Mouse (Mus musculus) limb, embryonic 14.5 days (tissue): ENCODE measurements around the gene Krtap31-2. TPM values are rescaled to one million over a fixed set of nuclear protein-coding genes. Genes with fewer than 3 reads are reported as not detected.

ENCODE experiments used
- ATAC-seq: fragments of 200-750 bp; cut with Nextera tagmentation; 2 replicates; pipeline ENCODE4 v1.8.0; 2017; ENCODE audit warnings: low read depth, moderate number of reproducible peaks, moderate TSS enrichment; ENCODE audit not compliant: low FRiP score
- DNase-seq: peaks from one replicate; pipeline ENCODE4 v3.0.0-alpha.2; 2015; ENCODE audit warnings: low spot score
- H3K27ac ChIP-seq: fragments of 300-500 bp; sonication (generic); replicated peaks from 2 replicates; pipeline ENCODE4 v1.5.1; 2014; ENCODE audit warnings: low read depth, mild to moderate bottlenecking, low read length, moderate library complexity, mixed read lengths
- H3K27me3 ChIP-seq: fragments of 300-500 bp; sonication (generic); 2 replicates; pipeline ENCODE4 v1.6.1; 2014; ENCODE audit warnings: low read length, mixed read lengths; ENCODE audit not compliant: control insufficient read depth, insufficient read depth
- H3K36me3 ChIP-seq: fragments of 300-500 bp; sonication (generic); 2 replicates; pipeline ENCODE4 v1.6.1; 2014; ENCODE audit warnings: mild to moderate bottlenecking, low read length, moderate library complexity, mixed read lengths; ENCODE audit not compliant: control insufficient read depth, insufficient read depth
- H3K4me1 ChIP-seq: fragments of 300-500 bp; sonication (generic); 2 replicates; pipeline ENCODE4 v1.6.1; 2014; ENCODE audit warnings: antibody characterized with exemption, low read length, mixed read lengths; ENCODE audit not compliant: control insufficient read depth, insufficient read depth
- H3K4me2 ChIP-seq: fragments of 300-500 bp; sonication (generic); replicated peaks from 2 replicates; pipeline ENCODE4 v1.6.1; 2014; ENCODE audit warnings: low read depth, mild to moderate bottlenecking, low read length, moderate library complexity; ENCODE audit not compliant: severe bottlenecking
- H3K4me3 ChIP-seq: fragments of 300-500 bp; sonication (generic); replicated peaks from 2 replicates; pipeline ENCODE4 v1.5.1; 2014; ENCODE audit warnings: low read length
- H3K9ac ChIP-seq: fragments of 300-500 bp; sonication (generic); 2 replicates; pipeline ENCODE4 v1.6.1; 2014; ENCODE audit warnings: mild to moderate bottlenecking, low read depth, low read length, moderate library complexity; ENCODE audit not compliant: severe bottlenecking
- H3K9me3 ChIP-seq: fragments of 300-500 bp; sonication (generic); 2 replicates; pipeline ENCODE4 v1.6.1; 2016; ENCODE audit warnings: low read length; ENCODE audit not compliant: control insufficient read depth
- POLR2A ChIP-seq: fragments of 200-500 bp; IDR thresholded peaks from 2 replicates; pipeline ENCODE4 v1.8.0; 2012; ENCODE audit warnings: inconsistent platforms, mild to moderate bottlenecking, moderate library complexity, borderline replicate concordance; ENCODE audit not compliant: insufficient read depth, insufficient read length; ENCODE audit errors: extremely low read depth
- WGBS: fragments of 180-500 bp; shearing (Covaris S2); extraction: QIAGEN DNeasy Blood & Tissue Kit; methylation state at CpG from one replicate; pipeline ENCODE4 v1.1.7; 2014; 5-methylcytosine and 5-hydroxymethylcytosine counted together
- polyA plus RNA-seq, 2 experiments: library from polyadenylated mRNA; depleted of rRNA in 1 of 2; stranded (reverse) in 1 of 2; unstranded in 1 of 2; fragments of >200 nt; fragmentation: Nextera tagmentation in 1 of 2; extraction: Ambion mirVana in 1 of 2; gene quantifications; 2 replicates each; pipeline versions ENCODE4 v1.2.1 to v1.2.3; 2012 to 2014

Gene Krtap31-2
- polyA plus RNA-seq, 2 experiments: not detected

DNA sequence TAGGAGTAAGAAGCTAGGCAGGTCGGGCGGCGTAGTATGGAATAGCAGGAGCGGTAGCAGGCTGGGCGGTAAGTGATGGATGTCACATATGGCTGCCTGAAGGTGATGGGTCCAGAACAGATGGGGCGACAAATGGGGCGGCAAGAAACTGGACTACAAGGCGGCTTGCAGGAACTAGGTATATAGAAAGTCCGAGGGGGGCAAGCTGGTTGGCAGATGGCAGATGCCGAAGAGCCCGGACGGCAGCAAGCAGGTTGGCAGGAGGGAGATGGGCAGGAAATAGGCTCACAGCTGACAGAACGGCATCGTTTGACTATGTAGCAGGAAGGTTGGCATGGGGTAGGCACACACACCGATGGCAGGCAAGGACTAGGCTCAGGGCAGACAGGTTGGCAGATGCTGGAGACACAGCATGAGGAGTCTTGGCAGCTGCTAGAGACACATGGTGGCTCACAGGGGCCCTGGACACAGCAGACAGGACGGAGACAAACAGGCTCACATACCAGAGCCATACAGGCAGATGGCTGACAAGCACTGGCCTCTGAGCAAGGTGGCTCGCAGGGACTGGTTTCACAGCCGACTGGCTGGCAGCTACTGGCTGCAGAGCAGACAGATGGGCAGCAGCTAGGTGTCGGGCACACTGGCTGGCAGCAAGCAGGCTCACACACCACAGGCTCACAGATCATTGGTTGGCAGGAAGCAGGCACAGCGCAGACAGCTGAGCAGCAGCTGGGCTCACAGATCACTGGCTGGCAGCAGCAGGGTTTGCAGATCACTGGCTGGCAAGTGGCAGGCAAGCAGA is 49.4 kb downstream of the Krtap31-2 start:
- Histone ChIP-seq H3K4me3 (no peak overlapping the region), H3K27ac (no peak overlapping the region), H3K4me2 (no peak overlapping the region), H3K36me3 (no peaks in the 10 kb centered on the region), H3K4me1 (no peaks in the 10 kb centered on the region), H3K9me3 (no peaks in the 10 kb centered on the region), H3K27me3 (no peaks in the 10 kb centered on the region), H3K9ac (no peak overlapping the region)
- ATAC-seq: no peak
- TF ChIP-seq POLR2A: no peak
- 80% methylated on average over 20 of the region's 20 CpGs for WGBS
- DNase-seq: no peak

DNA sequence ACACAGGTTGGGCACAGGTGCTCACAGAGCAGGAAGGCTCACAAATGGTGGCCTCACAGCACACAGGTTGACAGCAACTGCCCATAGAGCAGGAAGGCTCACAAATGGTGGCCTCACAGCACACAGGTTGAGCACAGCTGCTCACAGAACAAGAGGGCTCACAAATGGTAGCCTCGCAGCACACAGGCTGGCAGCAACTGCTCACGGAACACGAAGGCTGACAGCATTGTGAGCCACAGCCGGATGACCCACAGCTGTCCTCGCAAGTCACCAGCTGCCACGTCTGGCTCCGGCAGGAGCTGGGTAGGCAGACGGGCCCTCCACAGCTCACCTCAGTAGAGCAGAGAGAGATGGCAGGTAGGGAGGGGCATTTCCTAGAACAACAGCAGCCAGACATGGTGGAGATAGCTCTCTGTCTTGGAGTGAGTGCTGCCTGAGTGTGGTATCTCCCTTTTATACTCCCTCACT is 50.1 kb downstream of the Krtap31-2 start, which contains the start of gene Krtap16-1:
TSS of gene Krtap16-1 (minus strand) at position 418 of the 468 bp plus-strand sequence.
- H3K9me3 ChIP-seq: no peaks in the 10 kb centered on the region
- WGBS: 77% methylated on average over 8 of the region's 8 CpGs
- ATAC-seq (no peak), DNase-seq (no peak)
- H3K27me3 ChIP-seq: no peaks in the 10 kb centered on the region
- no peaks in the 10 kb centered on the region for H3K4me1 ChIP-seq
- no peaks in the 10 kb centered on the region for H3K36me3 ChIP-seq
- H3K4me3 ChIP-seq: no peak within 1 kb of the TSS
- no peak for TF ChIP-seq POLR2A
- H3K27ac ChIP-seq: no peak within 1 kb of the TSS
- H3K9ac ChIP-seq: no peak within 1 kb of the TSS
- H3K4me2 ChIP-seq: no peak within 1 kb of the TSS

Other genes with a start within 250 kb of the Krtap31-2 start
Only the 30 nearest of the 32 such genes appear.
- gene Gm14180, start 202.0 kb upstream of the Krtap31-2 start, polyA plus RNA-seq (2012; rRNA removed): not detected in 2 replicates
- gene Gm14180, start 202.0 kb upstream of the Krtap31-2 start, polyA plus RNA-seq (2014; fragmentation: Nextera tagmentation; extraction: Ambion mirVana): not detected in 2 replicates
- gene Gm11595, start 163.4 kb upstream of the Krtap31-2 start, polyA plus RNA-seq (2012; rRNA removed): not detected in 2 replicates
- not detected in 2 replicates for gene Gm11595, start 163.4 kb upstream of the Krtap31-2 start, polyA plus RNA-seq (2014; fragmentation: Nextera tagmentation; extraction: Ambion mirVana)
- gene Krtap4-8, start 155.6 kb upstream of the Krtap31-2 start, polyA plus RNA-seq (2012; rRNA removed): not detected in 2 replicates
- not detected in 2 replicates for gene Krtap4-8, start 155.6 kb upstream of the Krtap31-2 start, polyA plus RNA-seq (2014; fragmentation: Nextera tagmentation; extraction: Ambion mirVana)
- gene Krtap4-9, start 151.1 kb upstream of the Krtap31-2 start, polyA plus RNA-seq (2012; rRNA removed): not detected in 2 replicates
- gene Krtap4-9, start 151.1 kb upstream of the Krtap31-2 start, polyA plus RNA-seq (2014; fragmentation: Nextera tagmentation; extraction: Ambion mirVana): not detected in 2 replicates
- not detected in 2 replicates for gene Gm11596, start 142.8 kb upstream of the Krtap31-2 start, polyA plus RNA-seq (2012; rRNA removed)
- not detected in 2 replicates for gene Gm11596, start 142.8 kb upstream of the Krtap31-2 start, polyA plus RNA-seq (2014; fragmentation: Nextera tagmentation; extraction: Ambion mirVana)
- not detected in 2 replicates for gene Gm11569, start 137.4 kb upstream of the Krtap31-2 start, polyA plus RNA-seq (2012; rRNA removed)
- not detected in 2 replicates for gene Gm11569, start 137.4 kb upstream of the Krtap31-2 start, polyA plus RNA-seq (2014; fragmentation: Nextera tagmentation; extraction: Ambion mirVana)
- gene Gm11554, start 131.8 kb upstream of the Krtap31-2 start, polyA plus RNA-seq (2012; rRNA removed): not detected in 2 replicates
- not detected in 2 replicates for gene Gm11554, start 131.8 kb upstream of the Krtap31-2 start, polyA plus RNA-seq (2014; fragmentation: Nextera tagmentation; extraction: Ambion mirVana)
- not detected in 2 replicates for gene Krtap4-13, start 126.4 kb upstream of the Krtap31-2 start, polyA plus RNA-seq (2012; rRNA removed)
- gene Krtap4-13, start 126.4 kb upstream of the Krtap31-2 start, polyA plus RNA-seq (2014; fragmentation: Nextera tagmentation; extraction: Ambion mirVana): not detected in 2 replicates
- 0.12 TPM in 1 of 2 replicates, not detected in the other for gene Gm11564, start 120.6 kb upstream of the Krtap31-2 start, polyA plus RNA-seq (2012; rRNA removed)
- gene Gm11564, start 120.6 kb upstream of the Krtap31-2 start, polyA plus RNA-seq (2014; fragmentation: Nextera tagmentation; extraction: Ambion mirVana): not detected in 2 replicates
- not detected in 2 replicates for gene 2300003K06Rik, start 98.2 kb upstream of the Krtap31-2 start, polyA plus RNA-seq (2012; rRNA removed)
- gene 2300003K06Rik, start 98.2 kb upstream of the Krtap31-2 start, polyA plus RNA-seq (2014; fragmentation: Nextera tagmentation; extraction: Ambion mirVana): not detected in 2 replicates
- gene Krtap4-16, start 84.7 kb upstream of the Krtap31-2 start, polyA plus RNA-seq (2012; rRNA removed): 0.08 TPM in 1 of 2 replicates, not detected in the other
- gene Krtap4-16, start 84.7 kb upstream of the Krtap31-2 start, polyA plus RNA-seq (2014; fragmentation: Nextera tagmentation; extraction: Ambion mirVana): not detected in 2 replicates
- not detected in 2 replicates for gene Gm11568, start 78.4 kb upstream of the Krtap31-2 start, polyA plus RNA-seq (2012; rRNA removed)
- gene Gm11568, start 78.4 kb upstream of the Krtap31-2 start, polyA plus RNA-seq (2014; fragmentation: Nextera tagmentation; extraction: Ambion mirVana): not detected in 2 replicates
- gene Gm11559, start 71.8 kb upstream of the Krtap31-2 start, polyA plus RNA-seq (2012; rRNA removed): not detected in 2 replicates
- not detected in 2 replicates for gene Gm11559, start 71.8 kb upstream of the Krtap31-2 start, polyA plus RNA-seq (2014; fragmentation: Nextera tagmentation; extraction: Ambion mirVana)
- gene Krtap9-1, start 62.9 kb upstream of the Krtap31-2 start, polyA plus RNA-seq (2012; rRNA removed): not detected in 2 replicates
- gene Krtap9-1, start 62.9 kb upstream of the Krtap31-2 start, polyA plus RNA-seq (2014; fragmentation: Nextera tagmentation; extraction: Ambion mirVana): not detected in 2 replicates
- not detected in 2 replicates for gene Gm11567, start 57.1 kb upstream of the Krtap31-2 start, polyA plus RNA-seq (2012; rRNA removed)
- gene Gm11567, start 57.1 kb upstream of the Krtap31-2 start, polyA plus RNA-seq (2014; fragmentation: Nextera tagmentation; extraction: Ambion mirVana): not detected in 2 replicates
- not detected in 2 replicates for gene Krtap31-1, start 28.4 kb upstream of the Krtap31-2 start, polyA plus RNA-seq (2012; rRNA removed)
- gene Krtap31-1, start 28.4 kb upstream of the Krtap31-2 start, polyA plus RNA-seq (2014; fragmentation: Nextera tagmentation; extraction: Ambion mirVana): not detected in 2 replicates
- gene Gm11565, start 21.5 kb upstream of the Krtap31-2 start, polyA plus RNA-seq (2012; rRNA removed): not detected in 2 replicates
- not detected in 2 replicates for gene Gm11565, start 21.5 kb upstream of the Krtap31-2 start, polyA plus RNA-seq (2014; fragmentation: Nextera tagmentation; extraction: Ambion mirVana)
- gene Krtap9-5, start 12.2 kb downstream of the Krtap31-2 start, polyA plus RNA-seq (2012; rRNA removed): not detected in 2 replicates
- gene Krtap9-5, start 12.2 kb downstream of the Krtap31-2 start, polyA plus RNA-seq (2014; fragmentation: Nextera tagmentation; extraction: Ambion mirVana): not detected in 2 replicates
- 0.09 TPM in 1 of 2 replicates, not detected in the other for gene Krtap29-1, start 42.8 kb downstream of the Krtap31-2 start, polyA plus RNA-seq (2012; rRNA removed)
- not detected in 2 replicates for gene Krtap29-1, start 42.8 kb downstream of the Krtap31-2 start, polyA plus RNA-seq (2014; fragmentation: Nextera tagmentation; extraction: Ambion mirVana)
- not detected in 2 replicates for gene Krtap16-1, start 50.3 kb downstream of the Krtap31-2 start, polyA plus RNA-seq (2012; rRNA removed)
- 0.19 TPM in 1 of 2 replicates, not detected in the other for gene Krtap16-1, start 50.3 kb downstream of the Krtap31-2 start, polyA plus RNA-seq (2014; fragmentation: Nextera tagmentation; extraction: Ambion mirVana)
- gene Krtap17-1, start 57.7 kb downstream of the Krtap31-2 start, polyA plus RNA-seq (2012; rRNA removed): 0.09 and 0.19 TPM in 2 replicates
- gene Krtap17-1, start 57.7 kb downstream of the Krtap31-2 start, polyA plus RNA-seq (2014; fragmentation: Nextera tagmentation; extraction: Ambion mirVana): 0.37 TPM in 1 of 2 replicates, not detected in the other
- gene Krt33a, start 79.9 kb downstream of the Krtap31-2 start, polyA plus RNA-seq (2012; rRNA removed): 0.08 TPM in 1 of 2 replicates, not detected in the other
- 0.15 and 0.29 TPM in 2 replicates for gene Krt33a, start 79.9 kb downstream of the Krtap31-2 start, polyA plus RNA-seq (2014; fragmentation: Nextera tagmentation; extraction: Ambion mirVana)
- 0.31 and 0.41 TPM in 2 replicates for gene Krt33b, start 93.6 kb downstream of the Krtap31-2 start, polyA plus RNA-seq (2012; rRNA removed)
- gene Krt33b, start 93.6 kb downstream of the Krtap31-2 start, polyA plus RNA-seq (2014; fragmentation: Nextera tagmentation; extraction: Ambion mirVana): 0.17 and 0.54 TPM in 2 replicates
- not detected in 2 replicates for gene Krt34, start 105.3 kb downstream of the Krtap31-2 start, polyA plus RNA-seq (2012; rRNA removed)
- 0.11 TPM in 1 of 2 replicates, not detected in the other for gene Krt34, start 105.3 kb downstream of the Krtap31-2 start, polyA plus RNA-seq (2014; fragmentation: Nextera tagmentation; extraction: Ambion mirVana)
- 0.04 and 0.13 TPM in 2 replicates for gene Krt31, start 114.3 kb downstream of the Krtap31-2 start, polyA plus RNA-seq (2012; rRNA removed)
- 0.26 TPM in 1 of 2 replicates, not detected in the other for gene Krt31, start 114.3 kb downstream of the Krtap31-2 start, polyA plus RNA-seq (2014; fragmentation: Nextera tagmentation; extraction: Ambion mirVana)
- 0.10 TPM in 1 of 2 replicates, not detected in the other for gene Krt32, start 151.9 kb downstream of the Krtap31-2 start, polyA plus RNA-seq (2012; rRNA removed)
- 0.40 TPM in 1 of 2 replicates, not detected in the other for gene Krt32, start 151.9 kb downstream of the Krtap31-2 start, polyA plus RNA-seq (2014; fragmentation: Nextera tagmentation; extraction: Ambion mirVana)
- gene Krt35, start 159.9 kb downstream of the Krtap31-2 start, polyA plus RNA-seq (2012; rRNA removed): 1.7 and 2.9 TPM in 2 replicates
- 7.0 and 7.2 TPM in 2 replicates for gene Krt35, start 159.9 kb downstream of the Krtap31-2 start, polyA plus RNA-seq (2014; fragmentation: Nextera tagmentation; extraction: Ambion mirVana)
- 0.36 and 1.1 TPM in 2 replicates for gene Krt36, start 169.3 kb downstream of the Krtap31-2 start, polyA plus RNA-seq (2012; rRNA removed)
- 2.9 and 5.9 TPM in 2 replicates for gene Krt36, start 169.3 kb downstream of the Krtap31-2 start, polyA plus RNA-seq (2014; fragmentation: Nextera tagmentation; extraction: Ambion mirVana)
- 0.15 and 0.62 TPM in 2 replicates for gene Krt13, start 185.3 kb downstream of the Krtap31-2 start, polyA plus RNA-seq (2012; rRNA removed)
- 0.54 and 1.7 TPM in 2 replicates for gene Krt13, start 185.3 kb downstream of the Krtap31-2 start, polyA plus RNA-seq (2014; fragmentation: Nextera tagmentation; extraction: Ambion mirVana)
- gene Krt15, start 199.6 kb downstream of the Krtap31-2 start, polyA plus RNA-seq (2012; rRNA removed): 113 and 213 TPM in 2 replicates
- gene Krt15, start 199.6 kb downstream of the Krtap31-2 start, polyA plus RNA-seq (2014; fragmentation: Nextera tagmentation; extraction: Ambion mirVana): 168 and 205 TPM in 2 replicates